Mouse (Mus musculus) MEL (cell line): ENCODE results near the gene Wdr18. TPM values are rescaled to one million over a fixed set of nuclear protein-coding genes. Genes with fewer than 3 reads are reported as not detected.
A peak's percentile ranks its signal among the peaks of the same experiment; 100 is the strongest.

ENCODE experiments used
- DNase-seq: peaks from one replicate; pipeline ENCODE4 v3.0.0; 2011; ENCODE audit warnings: low read depth, low spot score
- H3K27ac ChIP-seq: 2 replicates; pipeline ENCODE4 v1.5.1; 2012; ENCODE audit warnings: low read depth, mild to moderate bottlenecking, control low read depth, low read length, moderate library complexity; ENCODE audit not compliant: control insufficient read depth
- H3K27me3 ChIP-seq, 2 experiments: fragments of 150-350 bp in 1 of 2; sonication (generic) in 1 of 2; 2 replicates each; pipeline ENCODE4 v1.6.1; 2012; ENCODE audit warnings: low read length in 2 of 2, mild to moderate bottlenecking in 2 of 2, improper control_type of control experiment in 1 of 2, moderate library complexity in 1 of 2; ENCODE audit not compliant: insufficient read depth in 2 of 2, control insufficient read depth in 1 of 2
- H3K36me3 ChIP-seq, 2 experiments: 2 replicates each; pipeline ENCODE4 v1.6.1; 2012 to 2014; ENCODE audit warnings: low read length in 2 of 2, improper control_type of control experiment in 1 of 2, inconsistent platforms in 1 of 2, mild to moderate bottlenecking in 1 of 2; ENCODE audit not compliant: insufficient read depth in 2 of 2, control insufficient read depth in 1 of 2
- H3K4me1 ChIP-seq, 2 experiments: fragments of 150-350 bp in 1 of 2; sonication (generic) in 1 of 2; 2 replicates each; pipeline ENCODE4 v1.6.1; 2012; ENCODE audit warnings: low read length in 2 of 2, improper control_type of control experiment in 1 of 2, mild to moderate bottlenecking in 1 of 2; ENCODE audit not compliant: insufficient read depth in 2 of 2, control insufficient read depth in 1 of 2
- H3K4me3 ChIP-seq, 2 experiments: fragments of 150-350 bp in 1 of 2; sonication (generic) in 1 of 2; 2 replicates each; pipeline ENCODE4 v1.5.1; 2012; ENCODE audit warnings: low read depth in 2 of 2, low read length in 2 of 2, mild to moderate bottlenecking in 2 of 2, moderate library complexity in 2 of 2, control low read depth in 1 of 2, improper control_type of control experiment in 1 of 2; ENCODE audit not compliant: control insufficient read depth in 1 of 2, insufficient read depth in 1 of 2
- H3K79me2 ChIP-seq: 2 replicates; pipeline ENCODE4 v1.6.1; 2012; ENCODE audit warnings: mild to moderate bottlenecking, low read length, moderate library complexity; ENCODE audit not compliant: control insufficient read depth, poor library complexity, insufficient read depth
- H3K9ac ChIP-seq: 2 replicates; pipeline ENCODE4 v1.6.1; 2012; ENCODE audit warnings: low read depth, mild to moderate bottlenecking, control low read depth, low read length, moderate library complexity; ENCODE audit not compliant: control insufficient read depth, poor library complexity, severe bottlenecking
- H3K9me3 ChIP-seq: fragments of 150-350 bp; sonication (generic); replicated peaks from 2 replicates; pipeline ENCODE4 v1.6.1; 2012; ENCODE audit warnings: mild to moderate bottlenecking, low read length, improper control_type of control experiment, moderate library complexity; ENCODE audit not compliant: insufficient read depth
- BHLHE40 ChIP-seq: IDR thresholded peaks from 2 replicates; pipeline ENCODE4 v1.6.1; 2012; ENCODE audit warnings: low read depth, mild to moderate bottlenecking, inconsistent platforms, low read length, improper control_type of control experiment, borderline replicate concordance
- CHD1 ChIP-seq: IDR thresholded peaks from 2 replicates; pipeline ENCODE4 v1.6.1; 2012; ENCODE audit warnings: low read depth, mild to moderate bottlenecking, inconsistent platforms, low read length, improper control_type of control experiment
- ELF1 ChIP-seq: IDR thresholded peaks from 2 replicates; pipeline ENCODE4 v1.6.1; 2014; ENCODE audit warnings: low read depth, mild to moderate bottlenecking, inconsistent platforms, low read length, improper control_type of control experiment, moderate library complexity
- ETS1 ChIP-seq: IDR thresholded peaks from 2 replicates; pipeline ENCODE4 v1.6.1; 2012; ENCODE audit warnings: low read depth, mild to moderate bottlenecking, inconsistent platforms, low read length, improper control_type of control experiment, moderate library complexity
- HCFC1 ChIP-seq: IDR thresholded peaks from 2 replicates; pipeline ENCODE4 v1.6.1; 2012; ENCODE audit warnings: low read depth, mild to moderate bottlenecking, inconsistent platforms, low read length, improper control_type of control experiment, moderate library complexity
- JUND ChIP-seq: IDR thresholded peaks from 2 replicates; pipeline ENCODE4 v1.6.1; 2011; ENCODE audit warnings: low read depth, mild to moderate bottlenecking, improper control_type of control experiment, low read length
- MAFK ChIP-seq: IDR thresholded peaks from 2 replicates; pipeline ENCODE4 v1.6.1; 2011; ENCODE audit warnings: low read depth, mild to moderate bottlenecking, low read length, improper control_type of control experiment, borderline replicate concordance
- MAX ChIP-seq: IDR thresholded peaks from 2 replicates; pipeline ENCODE4 v1.6.1; 2011; ENCODE audit warnings: low read length, improper control_type of control experiment
- MAZ ChIP-seq: IDR thresholded peaks from 2 replicates; pipeline ENCODE4 v1.6.1; 2012; ENCODE audit warnings: low read depth, mild to moderate bottlenecking, inconsistent platforms, low read length, improper control_type of control experiment
- MXI1 ChIP-seq: IDR thresholded peaks from 2 replicates; pipeline ENCODE4 v1.6.1; 2011; ENCODE audit warnings: mild to moderate bottlenecking, low read depth, low read length, improper control_type of control experiment
- MYB ChIP-seq: IDR thresholded peaks from 2 replicates; pipeline ENCODE4 v1.6.1; 2011; ENCODE audit warnings: mild to moderate bottlenecking, low read depth, low read length, improper control_type of control experiment
- MYC ChIP-seq: IDR thresholded peaks from 2 replicates; pipeline ENCODE4 v1.6.1; 2011; ENCODE audit warnings: low read depth, mild to moderate bottlenecking, low read length, improper control_type of control experiment, moderate library complexity
- NELFE ChIP-seq: IDR thresholded peaks from 2 replicates; pipeline ENCODE4 v1.6.1; 2011; ENCODE audit warnings: low read depth, low read length, improper control_type of control experiment
- NRF1 ChIP-seq: IDR thresholded peaks from 2 replicates; pipeline ENCODE4 v1.6.1; 2014; ENCODE audit warnings: low read depth, mild to moderate bottlenecking, inconsistent platforms, low read length, improper control_type of control experiment, moderate library complexity; ENCODE audit not compliant: poor library complexity, insufficient read depth, severe bottlenecking
- POLR2A ChIP-seq, 2 experiments: IDR thresholded peaks; 2 replicates each; pipeline ENCODE4 v1.6.1; 2011 to 2012; ENCODE audit warnings: low read length in 2 of 2, mild to moderate bottlenecking in 2 of 2, control low read depth in 1 of 2, improper control_type of control experiment in 1 of 2, low read depth in 1 of 2, moderate library complexity in 1 of 2; ENCODE audit not compliant: control insufficient read depth in 1 of 2, insufficient read depth in 1 of 2, poor library complexity in 1 of 2
- POLR2AphosphoS2 ChIP-seq: IDR thresholded peaks from 2 replicates; pipeline ENCODE4 v1.6.1; 2011; ENCODE audit warnings: low read length, improper control_type of control experiment
- RAD21 ChIP-seq: IDR thresholded peaks from 2 replicates; pipeline ENCODE4 v1.6.1; 2011; ENCODE audit warnings: mild to moderate bottlenecking, low read depth, low read length, improper control_type of control experiment
- RCOR1 ChIP-seq: IDR thresholded peaks from 2 replicates; pipeline ENCODE4 v1.6.1; 2012; ENCODE audit warnings: low read depth, mild to moderate bottlenecking, inconsistent platforms, low read length, improper control_type of control experiment
- SIN3A ChIP-seq: IDR thresholded peaks from 2 replicates; pipeline ENCODE4 v1.6.1; 2012; ENCODE audit warnings: low read length, improper control_type of control experiment, inconsistent platforms
- TAL1 ChIP-seq: IDR thresholded peaks from 2 replicates; pipeline ENCODE4 v1.6.1; 2012; ENCODE audit warnings: mild to moderate bottlenecking, inconsistent platforms, low read length, moderate library complexity, mixed read lengths
- TBP ChIP-seq: IDR thresholded peaks from 2 replicates; pipeline ENCODE4 v1.8.0; 2011; ENCODE audit warnings: low read depth, low read length, improper control_type of control experiment
- TCF12 ChIP-seq: IDR thresholded peaks from 2 replicates; pipeline ENCODE4 v1.6.1; 2014; ENCODE audit warnings: low read depth, mild to moderate bottlenecking, inconsistent platforms, low read length, improper control_type of control experiment, moderate library complexity
- UBTF ChIP-seq: IDR thresholded peaks from 2 replicates; pipeline ENCODE4 v1.6.1; 2012; ENCODE audit warnings: low read depth, mild to moderate bottlenecking, inconsistent platforms, low read length, improper control_type of control experiment, moderate library complexity, borderline replicate concordance; ENCODE audit not compliant: insufficient read depth
- USF1 ChIP-seq: IDR thresholded peaks from 2 replicates; pipeline ENCODE4 v1.6.1; 2014; ENCODE audit warnings: low read depth, mild to moderate bottlenecking, inconsistent platforms, low read length, improper control_type of control experiment, moderate library complexity
- ZC3H11A ChIP-seq: IDR thresholded peaks from 2 replicates; pipeline ENCODE4 v1.6.1; 2012; ENCODE audit warnings: low read depth, mild to moderate bottlenecking, inconsistent platforms, low read length, improper control_type of control experiment
- ZNF384 ChIP-seq: IDR thresholded peaks from 2 replicates; pipeline ENCODE4 v1.6.1; 2012; ENCODE audit warnings: low read depth, mild to moderate bottlenecking, inconsistent platforms, low read length, improper control_type of control experiment
- polyA plus RNA-seq, 2 experiments: library from polyadenylated mRNA; stranded (reverse) in 1 of 2; unstranded in 1 of 2; fragments of >175 nt in 1 of 2; fragments of >200 nt in 1 of 2; gene quantifications; 2 replicates each; pipeline versions ENCODE4 v1.2.1 to v1.2.4; 2012; ENCODE audit warnings: low replicate concordance in 2 of 2, low read depth in 1 of 2; ENCODE audit not compliant: insufficient read length in 2 of 2, insufficient read depth in 1 of 2, missing spikeins in 1 of 2
- total RNA-seq: library from RNA; depleted of rRNA; stranded (reverse); fragments of 300-350 nt; gene quantifications from 2 replicates; pipeline ENCODE4 v1.2.3, GENCODE M21; 2012

Gene Wdr18
- total and polyA plus RNA-seq, 3 experiments = 89.5 to 107 TPM; not detected in 1

- peak overlapping the region; percentile 79 for H3K9ac ChIP-seq
- peak overlapping the region; percentile 88 for H3K27ac ChIP-seq
- TF ChIP-seq UBTF (no peak), RCOR1 (0 out of 2 replicates have a peak, but pooled peaks have one; percentile 25), MYC (peak; percentile 72; the same call in 1 of the 2 replicates), MXI1 (peak; percentile 60; the same call in 1 of the 2 replicates), POLR2AphosphoS2 (no peak), SIN3A (peak; percentile 33), MAX (0 out of 2 replicates have a peak, but pooled peaks have one; percentile 37), MAFK (peak; percentile 95), MAZ (no peak; the same call in 1 of the 2 replicates), NELFE (peak; percentile 44), CHD1 (peak; percentile 84; the same call in 1 of the 2 replicates), ZC3H11A (no peak), RAD21 (no peak), TCF12 (no peak), TAL1 (0 out of 2 replicates have a peak, but pooled peaks have one; percentile 15), TBP (peak; percentile 99), MYB (no peak), JUND (no peak), BHLHE40 (no peak), POLR2A (IDR thresholded peaks at IDR 0.05; ENCODE audit: control insufficient read depth in 1 of 2, insufficient read depth in 1 of 2, low read depth in 1 of 2, low read length in 2 of 2, poor library complexity in 1 of 2) (peak; percentile 28 to 78; a peak in 2 of 4 replicates), HCFC1 (peak; percentile 50), ELF1 (0 out of 2 replicates have a peak, but pooled peaks have one; percentile 29), ZNF384 (peak; percentile 82), USF1 (no peak), NRF1 (peak; percentile 49; the same call in 1 of the 2 replicates), ETS1 (peak; percentile 54)
- peaks cover 0 to 16% of the 10 kb centered on the region in 2 experiments; a peak in 2 of 4 replicates for H3K4me1 ChIP-seq
- H3K4me3 ChIP-seq = peak overlapping the region; percentile 62 to 78
- peak; percentile 92 for DNase-seq
- H3K9me3 ChIP-seq = no peaks in the 10 kb centered on the region
- no peaks in the 10 kb centered on the region for H3K27me3 ChIP-seq
- H3K36me3 ChIP-seq = peaks cover 0 to 5% of the 10 kb centered on the region in 2 experiments; a peak in 2 of 4 replicates
- H3K79me2 ChIP-seq = peaks cover 25% of the 10 kb centered on the region
Measured at GRCm38 (mm10) chr10:79985334-79986231, 25.6 kb downstream of the Wdr18 start.
